ENCODE assay signal across 7 mouse cellular contexts in the genomic region with DNA sequence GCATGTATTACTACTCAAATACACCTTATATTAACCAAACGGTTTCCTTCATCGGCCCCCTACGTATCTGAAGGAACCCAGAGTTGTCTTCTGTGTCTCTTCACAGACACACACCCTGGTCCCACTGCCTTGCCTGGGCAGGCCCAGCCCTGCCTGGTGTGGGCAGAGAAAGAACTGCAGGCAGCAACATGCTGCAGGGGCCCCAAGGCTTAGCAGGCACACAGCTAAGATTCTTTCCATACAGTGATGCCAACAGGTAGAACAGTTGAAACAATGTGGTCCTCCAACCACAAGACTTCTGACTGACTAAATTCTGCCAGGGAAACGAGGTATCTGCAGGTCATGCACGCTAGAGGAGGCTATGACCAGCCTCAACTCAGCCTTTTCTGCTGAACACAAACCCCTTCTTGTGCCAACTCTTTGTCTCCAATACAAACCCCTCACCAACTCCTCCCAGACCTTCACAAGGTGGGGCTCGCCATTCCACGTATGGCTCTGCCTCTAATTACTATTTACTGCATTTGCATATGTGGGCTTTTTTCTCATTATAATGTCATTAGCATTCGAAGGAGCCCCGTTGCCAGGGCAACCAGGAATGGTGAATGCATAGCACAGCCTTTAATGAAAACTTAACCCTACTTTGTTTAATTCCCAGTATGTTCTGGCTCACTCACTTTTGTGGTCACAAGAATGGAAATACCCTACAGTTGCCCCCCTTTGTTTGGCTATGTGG. TPM values are rescaled to one million over a fixed set of nuclear protein-coding genes. Genes with fewer than 3 reads are reported as not detected.
DNase-seq lines count a peak whose midpoint lies in the region; ATAC-seq lines count a peak whose summit lies in the region.

No protein-coding gene starts in this region.

- peak; percentile 77 for DNase-seq in urinary bladder, postnatal 14 days (ENCODE audit: low spot score)
- DNase-seq in urinary bladder, postnatal 10 days (ENCODE audit: low spot score): no peak
- DNase-seq in mesoderm, embryonic 11.5 days (ENCODE audit: low read depth, low spot score): peak; percentile 34
- DNase-seq in thymus, postnatal 0 days (ENCODE audit: low spot score): no peak
- no peak for DNase-seq in cerebellum, postnatal 25 days
- no peak for DNase-seq in adrenal gland, postnatal 36 days

- no peaks in the 10 kb centered on the region for H3K9me3 ChIP-seq in forebrain, embryonic 12.5 days

- H3K27me3 ChIP-seq in forebrain, embryonic 12.5 days: no peaks in the 10 kb centered on the region

- ATAC-seq in forebrain, embryonic 12.5 days (ENCODE audit: low FRiP score): peak; percentile 92

- no peak overlapping the region for H3K9ac ChIP-seq in forebrain, embryonic 12.5 days

- H3K4me2 ChIP-seq in forebrain, embryonic 12.5 days: peak overlapping the region; percentile 15

- peak overlapping the region; percentile 86 for H3K27ac ChIP-seq in forebrain, embryonic 12.5 days

- peaks cover 24% of the 10 kb centered on the region for H3K4me1 ChIP-seq in forebrain, embryonic 12.5 days

- H3K4me3 ChIP-seq in forebrain, embryonic 12.5 days (replicated peaks): no peak overlapping the region

- H3K36me3 ChIP-seq in forebrain, embryonic 12.5 days (replicated peaks): no peaks in the 10 kb centered on the region

- WGBS in forebrain, embryonic 12.5 days: 25% methylated on average over 9 of the region's 9 CpGs

RNA-seq across cellular contexts. Expression of a gene that starts 45.2 kb away (rescaled TPM):
- polyA plus RNA-seq in forebrain, embryonic 12.5 days (2016; fragmentation: Nextera tagmentation; extraction: Ambion mirVana): 15.3 and 16.0 TPM in 2 replicates
- polyA plus RNA-seq in thymus, postnatal 0 days (2015; fragmentation: Nextera tagmentation; extraction: Ambion mirVana): 18.0 and 21.7 TPM in 2 replicates
- 10 to 100 TPM; 15.2 to 22.1 TPM for total RNA-seq in adrenal gland, postnatal 36 days (2021)

Comparison
In these comparisons a context has a peak if more than half of its experiments do, and no peak if none do; other contexts are left out.
1. DNase-seq: peak in urinary bladder, postnatal 14 days (single experiment) and mesoderm, embryonic 11.5 days (single experiment); none in urinary bladder, postnatal 10 days (single experiment), thymus, postnatal 0 days (single experiment), cerebellum, postnatal 25 days (0 of 2) and adrenal gland, postnatal 36 days (0 of 2).